Comparison of ENCODE assay signal across 16 mouse cellular contexts in the genomic region with DNA sequence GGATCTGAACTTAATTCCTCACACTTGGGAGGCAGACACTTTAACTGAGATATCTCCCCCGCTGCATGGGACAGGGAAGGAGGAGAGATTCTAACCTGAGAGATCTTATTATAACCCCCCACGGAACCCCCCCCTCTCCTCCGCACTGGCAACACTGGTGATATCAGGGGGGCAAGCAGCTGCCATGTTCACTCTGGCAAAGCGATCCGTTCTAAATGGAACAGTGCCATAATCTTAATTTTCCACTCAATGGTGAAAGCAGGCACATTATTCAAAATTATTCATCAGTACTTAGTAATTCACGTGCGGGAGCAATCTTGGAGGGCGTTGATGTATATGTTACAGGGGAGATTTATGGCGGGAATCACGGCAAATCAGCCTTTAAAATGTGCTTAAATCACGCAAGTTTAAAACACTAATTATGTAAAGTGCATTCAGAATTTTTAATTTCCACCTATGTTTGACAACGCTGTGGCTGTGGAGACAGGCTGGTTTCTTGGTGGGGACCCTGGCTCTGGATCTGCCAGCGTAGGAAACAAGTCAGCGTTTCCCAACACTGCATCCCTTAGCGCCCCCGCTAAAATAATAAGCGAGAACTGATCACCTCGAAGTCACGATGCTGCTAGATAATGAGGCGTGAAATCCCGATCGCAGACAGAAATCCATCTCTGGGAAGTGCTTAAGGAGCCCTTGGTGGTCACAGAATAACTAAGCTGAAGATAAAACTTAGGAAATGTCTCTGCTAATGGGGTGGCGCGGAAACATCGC.
DNase-seq lines count a peak whose midpoint lies in the region; ATAC-seq and TF ChIP-seq lines count a peak whose summit lies in the region.
"Had no signal": no experiment of that assay in that cellular context is flagged by ENCODE, and none has a peak within 500 bp of the region (broad histone marks: within the 10 kb centered on the region; RNA-seq: fewer than 3 reads in every experiment).

No protein-coding gene starts in this region.

- no peak for TF ChIP-seq CTCF in lung, embryonic 14.5 days (IDR thresholded peaks at IDR 0.05; ENCODE audit: low read depth)
- TF ChIP-seq CTCF in lung, postnatal 0 days (IDR thresholded peaks at IDR 0.05), result no peak

- H3K4me1 ChIP-seq in heart, embryonic 11.5 days (ENCODE audit: control insufficient read depth, insufficient read depth, low read length), result peaks cover 6% of the 10 kb centered on the region
- H3K4me1 ChIP-seq in lung, embryonic 14.5 days (ENCODE audit: insufficient read depth), result no peaks in the 10 kb centered on the region
- no peaks in the 10 kb centered on the region for H3K4me1 ChIP-seq in lung, postnatal 0 days (ENCODE audit: insufficient read depth, low read depth, low read length)
- H3K4me1 ChIP-seq in hindbrain, embryonic 14.5 days (replicated peaks; ENCODE audit: control insufficient read depth, insufficient read depth, low read length), result peaks cover 7% of the 10 kb centered on the region
- H3K4me1 ChIP-seq in neural tube, embryonic 14.5 days (ENCODE audit: control insufficient read depth, insufficient read depth, low read length), result peaks cover 11% of the 10 kb centered on the region; the same call in 1 of the 2 replicates
- H3K4me1 ChIP-seq: lung, embryonic 15.5 days; megakaryocyte, embryonic 14.5 days; stomach, embryonic 15.5 days had no signal

- 60% methylated on average over 25 of the region's 25 CpGs for WGBS in heart, embryonic 11.5 days (ENCODE audit: insufficient replicate concordance)
- 41% methylated on average over 25 of the region's 25 CpGs for WGBS in lung, embryonic 14.5 days
- 53% methylated on average over 25 of the region's 25 CpGs for WGBS in lung, postnatal 0 days
- 40% methylated on average over 25 of the region's 25 CpGs for WGBS in hindbrain, embryonic 14.5 days
- 34% methylated on average over 25 of the region's 25 CpGs for WGBS in neural tube, embryonic 14.5 days

- no peak for ATAC-seq in heart, embryonic 11.5 days (replicated peaks; ENCODE audit: insufficient number of reproducible peaks, low FRiP score, low TSS enrichment)
- ATAC-seq in lung, embryonic 14.5 days (ENCODE audit: insufficient read depth), result no peak
- no peak for ATAC-seq in lung, postnatal 0 days
- peak; percentile 34; the same call in 1 of the 2 replicates for ATAC-seq in hindbrain, embryonic 14.5 days (ENCODE audit: low FRiP score)
- ATAC-seq in neural tube, embryonic 14.5 days (ENCODE audit: low read depth), result no peak
- ATAC-seq: activated CD4-positive, CD25-positive, alpha-beta regulatory T cell, adult 4 months had no signal

- peak overlapping the region; percentile 35 for H3K4me2 ChIP-seq in heart, embryonic 11.5 days
- no peak overlapping the region for H3K4me2 ChIP-seq in lung, embryonic 14.5 days
- H3K4me2 ChIP-seq in lung, postnatal 0 days (replicated peaks; ENCODE audit: low read depth, low read length), result no peak overlapping the region
- H3K4me2 ChIP-seq in hindbrain, embryonic 14.5 days (replicated peaks), result peak overlapping the region; percentile 18; the same call in 1 of the 2 replicates
- H3K4me2 ChIP-seq in neural tube, embryonic 14.5 days (ENCODE audit: low read depth, low read length), result peak overlapping the region; percentile 23; the same call in 1 of the 2 replicates
- H3K4me2 ChIP-seq: lung, embryonic 15.5 days; stomach, embryonic 15.5 days had no signal

- H3K9ac ChIP-seq in heart, embryonic 11.5 days (ENCODE audit: low read depth, low read length), result no peak overlapping the region
- no peak overlapping the region for H3K9ac ChIP-seq in lung, embryonic 14.5 days
- no peak overlapping the region for H3K9ac ChIP-seq in lung, postnatal 0 days (replicated peaks; ENCODE audit: low read depth)
- H3K9ac ChIP-seq in hindbrain, embryonic 14.5 days, result no peak overlapping the region
- H3K9ac ChIP-seq in neural tube, embryonic 14.5 days (replicated peaks; ENCODE audit: low read depth, low read length), result no peak overlapping the region
- H3K9ac ChIP-seq: lung, embryonic 15.5 days; stomach, embryonic 15.5 days had no signal

- no peaks in the 10 kb centered on the region for H3K36me3 ChIP-seq in heart, embryonic 11.5 days (ENCODE audit: control insufficient read depth, insufficient read depth, low read length)
- no peaks in the 10 kb centered on the region for H3K36me3 ChIP-seq in lung, embryonic 14.5 days (ENCODE audit: insufficient read depth)
- no peaks in the 10 kb centered on the region for H3K36me3 ChIP-seq in lung, postnatal 0 days (ENCODE audit: insufficient read depth, low read length)
- H3K36me3 ChIP-seq in hindbrain, embryonic 14.5 days (replicated peaks; ENCODE audit: control insufficient read depth, insufficient read depth), result no peaks in the 10 kb centered on the region
- H3K36me3 ChIP-seq in neural tube, embryonic 14.5 days (ENCODE audit: control insufficient read depth, insufficient read depth, low read length), result no peaks in the 10 kb centered on the region
- H3K36me3 ChIP-seq: lung, embryonic 15.5 days; stomach, embryonic 15.5 days had no signal

- H3K27me3 ChIP-seq in heart, embryonic 11.5 days (ENCODE audit: control insufficient read depth, insufficient read depth, low read length), result no peaks in the 10 kb centered on the region
- H3K27me3 ChIP-seq in lung, embryonic 14.5 days (ENCODE audit: insufficient read depth, low read length), result no peaks in the 10 kb centered on the region
- H3K27me3 ChIP-seq in lung, postnatal 0 days (replicated peaks; ENCODE audit: insufficient read depth, low read length), result no peaks in the 10 kb centered on the region
- H3K27me3 ChIP-seq in hindbrain, embryonic 14.5 days (ENCODE audit: control insufficient read depth, insufficient read depth, low read length), result no peaks in the 10 kb centered on the region
- H3K27me3 ChIP-seq in neural tube, embryonic 14.5 days (ENCODE audit: control insufficient read depth, insufficient read depth, low read length), result no peaks in the 10 kb centered on the region
- H3K27me3 ChIP-seq: lung, embryonic 15.5 days; megakaryocyte, embryonic 14.5 days; stomach, embryonic 15.5 days had no signal

- DNase-seq in heart, adult 9 months (ENCODE audit: low spot score in 2 of 2), result no peak
- DNase-seq in lung, embryonic 14.5 days, result peak; percentile 6
- DNase-seq in lung, postnatal 0 days (ENCODE audit: low spot score), result no peak
- no peak for DNase-seq in hindbrain, embryonic 14.5 days (ENCODE audit: low spot score)
- no peak for DNase-seq in right cerebral cortex, adult 18-20 months
- DNase-seq: cerebellum, adult 8-10 months; gastrocnemius, postnatal 25 days; kidney, postnatal 14 days; right cerebral cortex, postnatal 4 days; thymus, postnatal 36 days had no signal

- H3K9me3 ChIP-seq in heart, embryonic 11.5 days (replicated peaks; ENCODE audit: control insufficient read depth, low read length), result no peaks in the 10 kb centered on the region
- H3K9me3 ChIP-seq in lung, embryonic 14.5 days (ENCODE audit: low read depth, low read length), result no peaks in the 10 kb centered on the region
- H3K9me3 ChIP-seq in lung, postnatal 0 days (ENCODE audit: low read length), result no peaks in the 10 kb centered on the region
- no peaks in the 10 kb centered on the region for H3K9me3 ChIP-seq in hindbrain, embryonic 14.5 days (ENCODE audit: control insufficient read depth, low read length)
- no peaks in the 10 kb centered on the region for H3K9me3 ChIP-seq in neural tube, embryonic 14.5 days (ENCODE audit: control insufficient read depth, low read length)
- H3K9me3 ChIP-seq: lung, embryonic 15.5 days; stomach, embryonic 15.5 days had no signal

- no peak overlapping the region for H3K4me3 ChIP-seq in heart, embryonic 11.5 days (ENCODE audit: low read depth, low read length)
- H3K4me3 ChIP-seq in lung, embryonic 14.5 days (ENCODE audit: low read depth, low read length), result no peak overlapping the region
- no peak overlapping the region for H3K4me3 ChIP-seq in lung, postnatal 0 days (ENCODE audit: low read depth, low read length)
- H3K4me3 ChIP-seq in hindbrain, embryonic 14.5 days (replicated peaks; ENCODE audit: low read length), result no peak overlapping the region
- no peak overlapping the region for H3K4me3 ChIP-seq in neural tube, embryonic 14.5 days (ENCODE audit: low read depth, low read length)
- H3K4me3 ChIP-seq: lung, embryonic 15.5 days; megakaryocyte, embryonic 14.5 days; stomach, embryonic 15.5 days had no signal

- no peak for TF ChIP-seq EP300 in lung, postnatal 0 days (IDR thresholded peaks at IDR 0.05)

- H3K27ac ChIP-seq in heart, embryonic 11.5 days (ENCODE audit: low read depth, low read length), result no peak overlapping the region
- H3K27ac ChIP-seq in lung, embryonic 14.5 days (ENCODE audit: low read depth), result no peak overlapping the region
- no peak overlapping the region for H3K27ac ChIP-seq in lung, postnatal 0 days (ENCODE audit: low read length)
- no peak overlapping the region for H3K27ac ChIP-seq in hindbrain, embryonic 14.5 days
- no peak overlapping the region for H3K27ac ChIP-seq in neural tube, embryonic 14.5 days (ENCODE audit: low read depth, low read length)
- H3K27ac ChIP-seq: lung, embryonic 15.5 days; stomach, embryonic 15.5 days had no signal

Comparison
In these comparisons a context has a peak if more than half of its experiments do, and no peak if none do; other contexts are left out.
1. H3K4me2 ChIP-seq: peak in heart, embryonic 11.5 days (single experiment), hindbrain, embryonic 14.5 days (single experiment) and neural tube, embryonic 14.5 days (single experiment); none in lung, embryonic 14.5 days (single experiment) and lung, postnatal 0 days (single experiment).